Mouse (Mus musculus) lung, postnatal 4 days (tissue): Measurements from ENCODE around the gene Gorasp1.
A peak's percentile ranks its signal among the peaks of the same experiment; 100 is the strongest.

ENCODE experiments used
- DNase-seq, 2 experiments: peaks; one replicate each; pipeline ENCODE4 v3.0.0; 2021

The Gorasp1 gene

GRCm38 (mm10) chr9:119972166-119972565, 34.8 kb upstream of the Gorasp1 start:
- no peak for DNase-seq

DNA sequence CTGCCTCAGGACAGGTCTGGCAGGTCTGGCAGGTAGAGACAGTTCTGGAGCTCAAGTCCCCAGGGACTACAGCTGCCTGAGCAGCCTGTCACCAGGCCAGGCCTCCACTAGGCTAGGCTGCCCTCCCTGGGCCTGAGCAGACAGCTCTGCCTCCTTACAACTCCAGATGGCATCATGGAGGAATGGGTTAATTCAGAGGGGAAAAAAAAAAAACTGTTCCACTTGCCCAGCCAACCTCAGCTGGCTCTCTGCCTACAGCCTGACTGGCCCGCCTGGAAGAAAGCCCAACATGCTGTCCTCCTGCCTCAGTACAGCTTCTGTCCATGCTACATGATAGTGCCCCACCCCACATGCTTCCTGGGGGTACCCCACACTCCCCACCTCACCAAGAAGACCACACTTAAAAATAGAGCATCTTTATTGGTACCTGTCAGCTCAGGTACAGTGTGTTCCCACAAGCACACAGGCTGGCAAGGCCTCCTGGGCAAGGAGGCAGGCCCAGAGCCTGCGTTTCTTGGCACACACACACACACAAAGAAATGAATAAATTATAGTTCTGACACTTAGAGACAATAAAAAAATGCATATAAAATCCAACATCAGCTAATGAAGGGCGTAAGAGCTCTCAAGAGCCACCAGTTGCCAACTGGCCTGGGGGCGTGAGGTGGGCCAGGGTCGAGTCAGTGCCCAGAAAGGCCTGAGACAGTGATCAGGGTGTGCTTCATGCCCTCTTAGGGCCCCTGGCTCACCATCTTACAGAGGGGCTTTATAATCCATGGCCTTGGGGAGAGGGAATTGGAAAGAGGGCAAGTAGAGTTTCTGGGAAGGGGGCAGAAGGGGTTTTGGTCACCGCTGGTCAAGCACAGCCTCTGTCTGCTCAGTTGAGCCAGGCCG, 33.6 kb upstream of the Gorasp1 start:
- DNase-seq = peak in 1 of 2 experiments; percentile 45

GRCm38 (mm10) chr9:119970221-119970620, 32.9 kb upstream of the Gorasp1 start:
- DNase-seq = peak; percentile 80 to 85

DNA sequence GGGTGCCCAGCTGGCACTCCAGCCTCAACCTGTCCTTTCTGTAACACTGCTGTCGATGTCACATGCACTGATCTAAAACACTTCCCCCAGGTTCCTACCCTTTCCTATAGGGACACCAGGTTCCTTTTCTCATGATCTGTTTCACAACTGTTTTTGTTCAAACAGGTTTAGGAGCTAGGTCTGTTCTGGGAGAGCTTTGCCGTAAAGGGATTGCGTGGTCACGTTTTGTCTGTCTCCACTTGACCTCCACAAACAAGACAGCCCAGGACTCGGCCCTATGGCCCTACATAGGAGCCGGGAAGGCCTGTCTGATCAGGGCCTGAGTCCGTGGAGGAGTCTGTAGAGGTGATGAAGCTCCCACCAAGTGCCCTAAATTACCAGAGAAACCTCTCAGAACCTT, 32.4 kb upstream of the Gorasp1 start:
- DNase-seq = no peak

DNA sequence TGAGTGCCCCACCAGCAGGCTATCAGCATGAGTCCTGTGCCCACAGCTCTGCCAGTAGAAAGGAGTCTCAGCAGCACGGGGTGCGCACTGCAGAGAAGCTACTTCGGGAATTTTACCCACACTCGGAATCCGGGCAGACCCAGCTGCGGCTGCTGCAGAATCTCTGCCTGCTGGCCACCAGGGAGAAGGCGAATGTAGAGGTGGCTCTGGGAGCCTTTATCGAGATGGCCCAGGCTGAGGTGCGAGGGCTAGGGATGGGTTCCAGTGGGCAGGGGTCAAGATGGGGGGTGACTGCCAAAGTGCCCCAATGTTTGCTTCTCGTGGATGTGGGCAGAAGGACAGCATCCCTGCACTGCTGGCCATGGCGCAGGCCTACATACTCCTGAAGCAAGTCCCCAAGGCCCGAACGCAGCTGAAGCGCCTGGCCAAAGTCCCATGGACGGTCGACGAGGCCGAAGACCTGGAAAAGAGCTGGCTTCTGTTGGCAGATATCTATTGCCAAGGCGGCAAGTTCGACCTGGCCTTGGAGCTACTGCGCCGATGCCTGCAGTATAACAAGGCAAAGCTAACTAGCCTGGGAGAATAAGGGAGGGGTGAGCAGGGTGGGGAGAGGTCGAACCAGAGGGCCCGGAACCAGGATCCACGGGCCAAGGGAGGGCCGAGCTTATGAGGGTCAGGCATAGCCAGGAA, 29.0 kb upstream of the Gorasp1 start:
- peak in 1 of 2 experiments; percentile 21 for DNase-seq

DNA sequence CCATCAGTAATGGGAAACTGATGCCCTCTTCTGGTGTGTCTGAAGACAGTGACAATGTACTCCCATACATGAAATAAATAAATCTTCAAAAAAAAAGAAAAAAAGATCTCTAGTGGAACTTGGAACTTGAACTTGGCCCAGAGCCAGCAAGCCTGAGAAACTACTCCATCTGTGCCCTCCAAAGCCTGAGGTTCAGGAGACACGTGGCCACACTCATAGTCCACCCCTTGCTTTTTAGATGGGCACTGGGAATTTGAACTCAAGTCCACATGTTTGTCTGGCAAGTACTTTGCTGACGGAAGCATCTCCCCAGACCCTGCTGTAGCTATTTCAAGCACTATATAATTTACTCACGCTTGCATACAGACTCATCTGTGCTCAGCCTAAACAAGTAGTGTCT, 27.8 kb upstream of the Gorasp1 start:
- DNase-seq = peak in 1 of 2 experiments; percentile 27

GRCm38 (mm10) chr9:119964206-119964605, 26.8 kb upstream of the Gorasp1 start:
- DNase-seq = peak; percentile 54 to 81

GRCm38 (mm10) chr9:119962987-119963667, 25.8 kb upstream of the Gorasp1 start:
- DNase-seq = peak; percentile 77 to 86

- DNase-seq = peak in 1 of 2 experiments; percentile 23
Measured at GRCm38 (mm10) chr9:119962216-119962615, 24.9 kb upstream of the Gorasp1 start.

GRCm38 (mm10) chr9:119958835-119959234, 21.5 kb upstream of the Gorasp1 start:
- no peak for DNase-seq

DNA sequence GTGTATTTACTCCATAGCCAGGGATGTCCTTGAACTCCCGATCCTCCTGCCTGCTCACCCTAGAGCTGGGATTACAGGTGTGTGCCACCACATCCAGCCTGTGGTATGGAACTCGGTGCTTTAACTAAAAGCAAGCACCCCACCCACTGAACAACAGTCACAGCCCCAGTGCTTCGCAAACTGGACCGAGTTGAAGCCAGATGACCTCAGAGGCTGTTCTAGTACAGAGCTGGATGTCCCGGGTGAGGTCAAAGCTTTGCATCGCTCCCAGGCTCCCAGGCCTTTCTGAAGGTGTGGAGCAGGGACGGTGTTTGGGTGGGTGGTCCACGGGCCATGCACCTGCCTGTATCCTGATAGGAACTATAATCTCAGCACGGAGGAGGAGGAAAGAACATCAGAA, 14.0 kb upstream of the Gorasp1 start:
- no peak for DNase-seq

GRCm38 (mm10) chr9:119950434-119950833, 13.1 kb upstream of the Gorasp1 start:
- peak; percentile 36 to 78 for DNase-seq

DNA sequence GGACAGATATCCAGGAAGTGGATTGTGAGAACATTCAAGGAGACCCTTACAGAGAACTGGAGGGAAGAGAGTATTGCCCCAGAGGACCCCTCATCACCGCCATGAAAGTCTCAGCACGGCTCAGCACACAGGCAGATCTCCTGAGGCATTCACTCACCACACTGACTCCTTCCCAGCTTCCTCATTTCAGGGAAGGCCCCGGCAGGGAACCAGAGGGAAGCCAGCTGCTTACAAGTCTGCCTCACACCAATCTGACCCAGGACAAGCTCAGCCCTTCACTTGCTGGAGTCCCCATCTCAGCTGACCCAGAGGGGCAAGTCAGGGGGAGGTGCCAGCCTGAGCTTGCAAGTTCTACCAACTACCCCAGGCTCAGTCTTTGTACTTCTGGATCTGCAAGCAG, 11.4 kb upstream of the Gorasp1 start:
- DNase-seq = peak; percentile 31 to 53

GRCm38 (mm10) chr9:119945173-119945900, 8.0 kb upstream of the Gorasp1 start:
- DNase-seq = peak in 1 of 2 experiments; percentile 54

GRCm38 (mm10) chr9:119943326-119943725, 6.0 kb upstream of the Gorasp1 start:
- no peak for DNase-seq

DNA sequence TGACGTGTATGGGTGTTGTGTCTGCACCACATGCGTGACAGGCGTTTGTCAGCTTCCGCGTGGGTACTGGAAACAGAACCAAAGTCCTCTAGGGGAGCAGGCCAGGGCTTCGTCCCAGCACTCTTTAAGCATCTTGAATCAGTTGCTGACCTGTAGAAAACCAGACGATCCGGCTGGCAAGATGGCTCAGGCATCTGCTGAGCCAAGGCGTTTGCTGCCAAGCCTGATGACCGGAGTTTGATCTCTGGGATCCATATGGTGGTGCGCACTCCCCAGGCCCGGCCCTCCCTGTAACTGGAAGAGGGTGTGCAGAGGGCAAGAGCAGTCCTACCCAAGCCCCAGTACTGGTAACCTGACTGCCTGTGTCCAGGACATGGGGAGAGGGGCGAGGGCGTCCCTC, 4.5 kb upstream of the Gorasp1 start:
- no peak for DNase-seq

- no peak for DNase-seq
Measured at GRCm38 (mm10) chr9:119941407-119941806, 4.0 kb upstream of the Gorasp1 start.

DNA sequence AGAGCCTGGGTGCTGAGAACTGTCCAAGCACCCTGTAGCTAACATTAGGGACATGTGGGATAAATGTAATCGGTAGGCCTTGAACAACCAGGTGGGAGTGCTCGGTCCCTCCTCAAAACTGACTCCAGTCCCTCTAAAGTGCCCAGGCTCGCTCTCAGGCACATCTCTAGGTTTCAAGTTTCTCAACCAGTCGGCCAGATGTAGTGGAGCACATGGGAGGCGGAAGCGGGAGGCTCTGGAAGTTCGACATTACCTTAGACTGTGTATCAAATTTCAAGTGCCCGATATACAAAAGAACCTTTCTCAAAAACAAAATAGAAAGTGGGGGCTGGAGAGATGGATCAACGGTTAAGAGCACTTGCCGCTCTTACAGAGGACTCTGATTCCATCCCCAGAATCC, 2.3 kb upstream of the Gorasp1 start:
- no peak for DNase-seq

DNA sequence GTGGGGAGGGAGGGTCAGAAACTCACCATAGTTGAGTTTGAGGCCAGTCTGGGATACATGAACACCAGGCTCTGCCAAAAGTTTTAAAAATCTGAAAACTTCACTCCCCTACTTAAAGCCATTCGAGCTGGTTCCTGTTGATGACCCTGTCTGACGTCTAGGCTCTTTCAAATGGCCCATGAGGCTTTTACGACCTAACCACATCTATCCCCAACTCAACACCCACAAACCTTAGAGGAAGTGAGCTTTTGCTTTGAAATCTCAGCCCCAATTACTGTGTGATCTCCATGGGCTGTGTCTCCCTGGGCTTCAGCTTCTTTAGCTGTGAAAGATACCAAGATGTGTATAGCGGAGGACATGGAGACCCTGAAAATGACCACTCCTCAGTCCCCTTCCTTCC, 1.1 kb upstream of the Gorasp1 start:
- no peak for DNase-seq

DNA sequence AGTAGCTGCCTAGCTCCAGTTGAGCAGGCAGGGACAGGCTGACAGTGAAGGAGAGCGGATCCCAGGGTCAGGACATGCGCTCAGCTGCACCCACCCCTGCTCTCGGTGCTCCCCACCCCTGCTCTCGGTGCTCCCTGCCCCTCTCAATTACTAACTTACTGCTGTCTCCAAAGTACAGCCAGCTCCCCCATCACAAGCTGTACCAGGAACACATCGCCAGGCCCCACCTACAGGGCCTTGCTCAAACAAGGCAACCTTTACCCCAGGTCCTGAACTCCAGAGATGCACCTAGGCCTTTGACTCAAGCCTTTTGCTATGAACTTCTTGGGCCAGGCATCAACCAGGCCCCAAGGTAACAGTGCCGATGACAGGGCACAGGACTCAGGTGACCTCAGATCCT, 3.7 kb downstream of the Gorasp1 start:
- DNase-seq = no peak

DNA sequence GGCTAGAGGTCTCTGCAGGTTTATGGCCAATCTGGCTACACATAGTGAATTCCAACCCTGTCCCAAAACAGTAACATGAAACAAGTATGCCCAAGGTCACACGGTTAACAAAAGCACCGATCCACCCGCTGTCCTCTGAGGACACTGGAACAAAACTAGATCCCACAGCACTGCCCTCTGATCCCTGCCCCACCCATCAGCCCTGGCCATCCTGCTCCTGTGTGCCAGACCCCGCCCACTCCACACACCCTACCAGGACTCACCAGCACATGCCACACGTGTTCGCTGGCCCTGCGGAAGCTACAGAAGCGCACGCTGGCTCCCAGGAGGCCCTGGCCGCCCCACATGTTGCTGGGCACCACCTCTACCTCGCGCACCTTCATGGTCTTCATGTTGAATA, 5.0 kb downstream of the Gorasp1 start:
- DNase-seq = no peak

- peak; percentile 24 to 78 for DNase-seq
Measured at GRCm38 (mm10) chr9:119926497-119926896, 10.9 kb downstream of the Gorasp1 start.

GRCm38 (mm10) chr9:119925729-119926128, 11.6 kb downstream of the Gorasp1 start:
- peak in 1 of 2 experiments; percentile 53 for DNase-seq
